Mouse (Mus musculus): ENCODE results near the gene Ankle1. TPM values are rescaled to one million over a fixed set of nuclear protein-coding genes. Genes with fewer than 3 reads are reported as not detected.
A peak's percentile ranks its signal among the peaks of the same experiment; 100 is the strongest.

Ankle1 gene
- total and polyA plus RNA-seq, 3 experiments, result 18.5 to 21.2 TPM; not detected in 1

DNA sequence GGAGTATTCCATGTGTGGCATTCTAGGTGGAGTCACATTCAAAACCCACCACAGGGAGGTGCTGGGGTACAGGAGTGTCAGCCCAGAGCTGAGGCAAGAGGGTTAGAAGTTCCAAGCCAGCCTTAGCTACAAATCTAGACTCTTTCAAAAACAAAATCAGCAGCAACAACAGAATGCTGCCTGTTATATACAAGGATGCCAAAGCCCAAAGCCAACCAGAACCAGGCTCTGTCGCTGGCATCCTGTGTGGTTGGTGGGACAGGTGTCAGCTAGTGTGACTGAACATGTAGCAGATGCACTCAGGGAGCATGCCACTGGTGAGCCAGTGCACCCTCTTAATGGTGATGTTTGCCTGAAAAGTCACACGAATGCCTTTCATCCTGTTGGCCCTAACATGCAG, 5.0 kb upstream of the Ankle1 start:
- no peak overlapping the region for H3K4me3 ChIP-seq (ENCODE audit: control insufficient read depth in 1 of 2, insufficient read depth in 1 of 2, low read depth in 2 of 2, low read length in 2 of 2)
- no peak overlapping the region for H3K9ac ChIP-seq (ENCODE audit: control insufficient read depth, low read depth, low read length, poor library complexity, severe bottlenecking)
- no peak overlapping the region for H3K27ac ChIP-seq (ENCODE audit: control insufficient read depth, low read depth, low read length)
- H3K9me3 ChIP-seq (replicated peaks; ENCODE audit: insufficient read depth, low read length), result no peaks in the 10 kb centered on the region
- TF ChIP-seq MAX (IDR thresholded peaks at IDR 0.05; ENCODE audit: low read length) (no peak), POLR2A (IDR thresholded peaks at IDR 0.05; ENCODE audit: control insufficient read depth in 1 of 2, insufficient read depth in 1 of 2, low read depth in 1 of 2, low read length in 2 of 2, poor library complexity in 1 of 2) (0 out of 4 replicates have a peak, but pooled peaks of 1 of the 2 experiments have one; percentile 19)
- H3K27me3 ChIP-seq (ENCODE audit: control insufficient read depth in 1 of 2, insufficient read depth in 2 of 2, low read length in 2 of 2), result no peaks in the 10 kb centered on the region
- H3K36me3 ChIP-seq (ENCODE audit: control insufficient read depth in 1 of 2, insufficient read depth in 2 of 2, low read length in 2 of 2), result peaks cover 0 to 11% of the 10 kb centered on the region in 2 experiments; a peak in 2 of 4 replicates
- peaks cover 16% of the 10 kb centered on the region for H3K79me2 ChIP-seq (ENCODE audit: control insufficient read depth, insufficient read depth, low read length, poor library complexity)
- peaks cover 0 to 13% of the 10 kb centered on the region in 2 experiments; a peak in 2 of 4 replicates for H3K4me1 ChIP-seq (ENCODE audit: control insufficient read depth in 1 of 2, insufficient read depth in 2 of 2, low read length in 2 of 2)
- DNase-seq (ENCODE audit: low read depth, low spot score), result no peak

DNA sequence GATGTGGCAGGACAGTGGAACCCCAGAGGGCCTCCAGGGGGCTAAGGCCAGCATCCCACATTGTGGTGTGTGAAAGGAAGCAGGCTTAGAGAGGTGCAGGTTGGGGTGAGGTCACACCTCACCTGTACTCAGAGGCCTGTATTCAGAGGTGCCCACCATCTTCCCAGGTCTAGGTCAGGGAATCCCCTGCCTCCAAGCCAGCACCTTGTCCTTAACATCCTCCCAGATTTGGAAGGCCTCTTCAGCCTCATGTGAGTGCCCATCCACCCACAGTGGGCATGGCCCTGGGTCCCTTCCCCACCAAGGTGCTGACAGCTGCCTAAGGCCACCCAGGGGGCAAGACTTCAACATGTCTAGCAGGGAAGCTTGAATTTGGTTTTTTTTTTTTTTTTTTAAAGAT, 4.4 kb upstream of the Ankle1 start:
- H3K79me2 ChIP-seq (ENCODE audit: control insufficient read depth, insufficient read depth, low read length, poor library complexity), result peaks cover 22% of the 10 kb centered on the region
- H3K27me3 ChIP-seq (ENCODE audit: control insufficient read depth in 1 of 2, insufficient read depth in 2 of 2, low read length in 2 of 2), result no peaks in the 10 kb centered on the region
- no peak for DNase-seq (ENCODE audit: low read depth, low spot score)
- H3K27ac ChIP-seq (ENCODE audit: control insufficient read depth, low read depth, low read length), result no peak overlapping the region
- H3K9ac ChIP-seq (ENCODE audit: control insufficient read depth, low read depth, low read length, poor library complexity, severe bottlenecking), result no peak overlapping the region
- peaks cover 0 to 8% of the 10 kb centered on the region in 2 experiments; a peak in 2 of 4 replicates for H3K4me1 ChIP-seq (ENCODE audit: control insufficient read depth in 1 of 2, insufficient read depth in 2 of 2, low read length in 2 of 2)
- H3K9me3 ChIP-seq (replicated peaks; ENCODE audit: insufficient read depth, low read length), result no peaks in the 10 kb centered on the region
- peaks cover 0 to 7% of the 10 kb centered on the region in 2 experiments; a peak in 1 of 4 replicates for H3K36me3 ChIP-seq (ENCODE audit: control insufficient read depth in 1 of 2, insufficient read depth in 2 of 2, low read length in 2 of 2)
- TF ChIP-seq HCFC1 (IDR thresholded peaks at IDR 0.05; ENCODE audit: low read depth, low read length), result no peak
- TF ChIP-seq GABPA (IDR thresholded peaks at IDR 0.05; ENCODE audit: low read depth, low read length), result no peak
- TF ChIP-seq RAD21 (IDR thresholded peaks at IDR 0.05; ENCODE audit: low read depth, low read length), result no peak
- TF ChIP-seq POLR2AphosphoS2 (IDR thresholded peaks at IDR 0.05; ENCODE audit: low read length), result 0 out of 2 replicates have a peak, but pooled peaks have one; percentile 30
- H3K4me3 ChIP-seq (ENCODE audit: control insufficient read depth in 1 of 2, insufficient read depth in 1 of 2, low read depth in 2 of 2, low read length in 2 of 2), result no peak overlapping the region

DNA sequence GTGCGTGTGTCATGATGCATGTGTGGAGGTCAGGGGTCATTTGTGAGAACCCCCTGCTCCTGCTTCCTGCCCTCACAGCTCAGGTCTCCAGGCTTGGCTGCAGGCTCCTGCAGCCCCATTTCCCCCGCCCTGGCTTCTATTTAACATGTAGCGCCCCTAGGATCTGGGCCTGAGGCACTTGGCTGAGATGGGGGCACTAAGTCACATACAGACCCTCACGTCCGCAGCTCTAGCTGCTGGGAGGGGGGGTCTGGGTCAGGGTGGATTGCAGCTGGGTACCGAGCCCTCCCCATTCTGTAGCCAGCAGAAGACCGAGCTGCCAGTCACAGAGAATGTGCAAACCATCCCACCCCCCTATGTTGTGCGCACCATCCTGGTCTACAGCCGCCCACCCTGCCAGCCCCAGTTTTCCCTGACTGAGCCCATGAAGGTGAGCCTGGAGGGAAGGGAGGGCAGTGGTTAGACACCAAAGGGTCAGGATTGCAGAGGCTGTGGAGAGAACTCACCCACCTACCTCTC, 3.3 kb upstream of the Ankle1 start:
- DNase-seq (ENCODE audit: low read depth, low spot score), result no peak
- Histone ChIP-seq H3K27me3 (ENCODE audit: control insufficient read depth in 1 of 2, insufficient read depth in 2 of 2, low read length in 2 of 2) (no peaks in the 10 kb centered on the region), H3K27ac (ENCODE audit: control insufficient read depth, low read depth, low read length) (no peak overlapping the region), H3K79me2 (ENCODE audit: control insufficient read depth, insufficient read depth, low read length, poor library complexity) (peaks cover 26% of the 10 kb centered on the region), H3K4me3 (ENCODE audit: control insufficient read depth in 1 of 2, insufficient read depth in 1 of 2, low read depth in 2 of 2, low read length in 2 of 2) (no peak overlapping the region), H3K9me3 (replicated peaks; ENCODE audit: insufficient read depth, low read length) (no peaks in the 10 kb centered on the region), H3K9ac (ENCODE audit: control insufficient read depth, low read depth, low read length, poor library complexity, severe bottlenecking) (no peak overlapping the region), H3K36me3 (ENCODE audit: control insufficient read depth in 1 of 2, insufficient read depth in 2 of 2, low read length in 2 of 2) (peaks cover 0 to 11% of the 10 kb centered on the region in 2 experiments; a peak in 2 of 4 replicates), H3K4me1 (ENCODE audit: control insufficient read depth in 1 of 2, insufficient read depth in 2 of 2, low read length in 2 of 2) (peaks cover 0 to 16% of the 10 kb centered on the region in 2 experiments; a peak in 2 of 4 replicates)
- no peak for TF ChIP-seq UBTF (IDR thresholded peaks at IDR 0.05; ENCODE audit: borderline replicate concordance, insufficient read depth, low read depth, low read length)
- no peak for TF ChIP-seq TAL1 (IDR thresholded peaks at IDR 0.05; ENCODE audit: low read length)
- TF ChIP-seq CHD2 (IDR thresholded peaks at IDR 0.05; ENCODE audit: low read length), result no peak
- no peak for TF ChIP-seq POLR2AphosphoS2 (IDR thresholded peaks at IDR 0.05; ENCODE audit: low read length)
- TF ChIP-seq RAD21 (IDR thresholded peaks at IDR 0.05; ENCODE audit: low read depth, low read length), result no peak
- no peak for TF ChIP-seq MAX (IDR thresholded peaks at IDR 0.05; ENCODE audit: low read length)
